Comparison of ENCODE assay signal across 10 mouse cellular contexts in the genomic region with DNA sequence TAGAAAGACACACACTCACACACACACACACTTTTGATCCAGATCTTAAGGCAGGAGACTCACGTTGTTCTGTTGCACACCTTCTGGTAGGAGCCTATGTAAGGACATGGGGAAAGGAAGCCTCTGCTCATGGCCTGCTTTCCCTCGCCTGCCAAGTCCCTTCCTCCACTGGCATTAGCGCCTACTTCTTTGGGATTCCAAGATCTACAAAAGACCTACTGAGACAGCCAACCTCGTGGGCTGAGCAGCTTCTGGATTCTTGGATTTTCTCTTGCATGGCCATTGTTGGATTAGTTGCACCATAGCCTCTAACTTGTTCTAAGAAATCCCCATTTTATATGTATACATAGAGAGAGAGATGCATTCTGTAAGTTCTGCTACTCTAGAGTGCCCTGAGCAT. TPM values are rescaled to one million over a fixed set of nuclear protein-coding genes. Genes with fewer than 3 reads are reported as not detected.
DNase-seq lines count a peak whose midpoint lies in the region.
"Had no signal": no experiment of that assay in that cellular context is flagged by ENCODE, and none has a peak within 500 bp of the region (broad histone marks: within the 10 kb centered on the region; RNA-seq: fewer than 3 reads in every experiment).

No protein-coding gene starts in this region.

- peak; percentile 74 for DNase-seq in fat pad, adult 2 months (ENCODE audit: extremely low read depth, low read depth, low spot score)
- DNase-seq in gonadal fat pad, adult 2 months (ENCODE audit: low read depth), result peak; percentile 86

RNA-seq across cellular contexts. Expression of gene Sbpl, which starts 4.2 kb away (rescaled TPM):
- not detected in 2 replicates for polyA plus RNA-seq in gonadal fat pad, adult 2 months (2012; rRNA removed)
- polyA plus RNA-seq: activated CD4-positive, CD25-positive, alpha-beta regulatory T cell, adult 4 months; adrenal gland, adult 2 months; brain, embryonic 14.5 days; C2C12; CD4-positive, CD25-positive, alpha-beta regulatory T cell, adult 4 months; cerebellum, adult 2 months; G1E; Patski had no signal

RNA-seq across cellular contexts. Expression of gene Sbp, which starts 9.4 kb away (rescaled TPM):
- not detected in 2 replicates for polyA plus RNA-seq in gonadal fat pad, adult 2 months (2012; rRNA removed)
- polyA plus RNA-seq: activated CD4-positive, CD25-positive, alpha-beta regulatory T cell, adult 4 months; adrenal gland, adult 2 months; brain, embryonic 14.5 days; C2C12; CD4-positive, CD25-positive, alpha-beta regulatory T cell, adult 4 months; cerebellum, adult 2 months; G1E; Patski had no signal

RNA-seq across cellular contexts. Expression of gene Prss30, which starts 29.5 kb away (rescaled TPM):
- 0.46 and 0.53 TPM in 2 replicates for polyA plus RNA-seq in gonadal fat pad, adult 2 months (2012; rRNA removed)
- polyA plus RNA-seq: CD4-positive, CD25-positive, alpha-beta regulatory T cell, adult 4 months; G1E had no signal

RNA-seq across cellular contexts. Expression of gene Dcpp3, which starts 33.6 kb away (rescaled TPM):
- polyA plus RNA-seq in gonadal fat pad, adult 2 months (2012; rRNA removed), result not detected in 2 replicates
- polyA plus RNA-seq: activated CD4-positive, CD25-positive, alpha-beta regulatory T cell, adult 4 months; adrenal gland, adult 2 months; brain, embryonic 14.5 days; C2C12; CD4-positive, CD25-positive, alpha-beta regulatory T cell, adult 4 months; cerebellum, adult 2 months; G1E; Patski had no signal

RNA-seq across cellular contexts. Expression of gene Prss22, which starts 47.1 kb away (rescaled TPM):
- polyA plus RNA-seq in gonadal fat pad, adult 2 months (2012; rRNA removed), result 0.15 and 0.18 TPM in 2 replicates
- polyA plus RNA-seq: activated CD4-positive, CD25-positive, alpha-beta regulatory T cell, adult 4 months; adrenal gland, adult 2 months; brain, embryonic 14.5 days; CD4-positive, CD25-positive, alpha-beta regulatory T cell, adult 4 months; cerebellum, adult 2 months; G1E had no signal
